Mouse (Mus musculus): ENCODE results near the gene Dct. TPM values are rescaled to one million over a fixed set of nuclear protein-coding genes. Genes with fewer than 3 reads are reported as not detected.

Dct gene
- total RNA-seq, 2 experiments from 2014 or later, result 0.27 to 0.51 TPM

DNA sequence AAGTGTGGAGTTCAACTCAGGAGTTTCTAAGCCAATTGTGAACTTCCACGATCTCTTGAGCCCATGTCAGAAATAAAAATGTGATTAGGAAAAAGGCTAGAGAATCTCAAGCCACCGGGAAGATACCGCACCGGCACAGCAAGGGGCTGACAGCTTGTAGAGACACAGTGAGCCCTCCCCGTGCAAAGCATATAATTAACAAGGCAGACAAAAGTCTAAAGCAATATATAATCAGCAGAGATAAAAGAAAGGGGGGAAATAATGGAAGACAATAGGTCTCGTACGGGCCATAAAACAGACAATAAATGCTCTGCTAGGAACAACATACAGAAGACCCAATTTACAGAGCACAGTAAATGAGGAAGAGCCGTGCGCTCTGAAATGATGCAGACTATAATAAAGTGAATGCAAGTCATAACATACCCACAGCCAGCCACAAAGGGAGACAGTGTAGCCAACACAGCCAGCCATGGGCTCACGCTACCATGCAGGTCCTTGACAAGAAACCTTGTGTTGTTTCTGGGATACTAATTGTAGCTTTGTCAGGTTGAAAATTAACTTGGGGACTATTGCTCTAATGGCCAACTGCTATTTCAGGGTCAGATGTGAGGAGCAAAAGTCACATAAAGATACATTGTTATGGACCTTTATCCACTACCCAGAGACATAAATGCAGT, 30.0 kb downstream of the Dct start:
- H3K4me3 ChIP-seq, result no peak overlapping the region
- no peak for TF ChIP-seq CTCF (conservative IDR thresholded peaks at IDR 0.05)

DNA sequence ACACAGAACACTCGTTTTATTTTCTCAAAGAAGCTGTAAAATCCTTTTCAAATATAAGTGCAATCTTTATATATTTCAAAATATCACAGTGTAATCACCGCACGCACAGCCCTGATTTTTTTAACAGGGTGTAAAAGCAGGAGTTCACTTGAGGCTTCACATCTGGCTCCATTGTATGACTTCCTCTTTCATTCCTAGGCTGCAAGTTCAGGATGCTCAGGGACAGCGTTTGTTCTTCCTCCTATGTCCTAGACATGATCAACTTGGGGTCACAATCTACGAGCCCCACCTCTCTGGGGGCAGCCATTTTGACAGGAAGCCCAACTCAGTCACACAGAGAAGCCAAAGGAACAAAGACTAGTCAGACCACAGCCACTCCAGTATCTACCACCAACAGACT, 32.7 kb downstream of the Dct start:
- no peak overlapping the region for H3K27ac ChIP-seq
- DNase-seq (ENCODE audit: low spot score in 2 of 2), result no peak
- no peak for TF ChIP-seq CTCF (conservative IDR thresholded peaks at IDR 0.05)
- no peak overlapping the region for H3K4me3 ChIP-seq

More for the DNA sequence above, 30.0 kb downstream of the Dct start:
- no peak overlapping the region for H3K27ac ChIP-seq
- no peak for DNase-seq (ENCODE audit: low spot score in 2 of 2)

DNA sequence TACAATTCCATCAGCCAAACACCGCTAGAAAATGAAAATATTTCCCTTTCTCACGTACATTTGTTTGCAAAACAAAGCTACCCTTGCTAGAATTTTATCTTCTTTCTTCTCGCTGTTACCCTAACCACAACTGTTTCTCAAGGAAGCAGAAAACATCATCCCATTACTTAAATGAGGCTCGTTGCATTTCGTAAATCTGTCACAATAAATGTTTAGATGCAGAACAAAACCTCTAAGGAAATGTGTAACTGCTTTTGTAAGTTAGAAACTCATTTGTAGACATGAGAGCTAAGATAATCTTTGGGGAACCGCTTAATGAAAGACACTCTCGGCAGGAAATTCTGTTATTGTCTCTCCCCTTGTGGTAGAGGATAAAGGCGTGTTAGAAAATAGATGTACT, 38.8 kb downstream of the Dct start:
- DNase-seq (ENCODE audit: low spot score in 2 of 2), result no peak
- no peak for TF ChIP-seq CTCF (conservative IDR thresholded peaks at IDR 0.05)
- H3K4me3 ChIP-seq, result no peak overlapping the region
- no peak overlapping the region for H3K27ac ChIP-seq

GRCm38 (mm10) chr14:118009541-118009940, 42.5 kb downstream of the Dct start:
- DNase-seq (ENCODE audit: low spot score in 2 of 2), result no peak
- no peak for TF ChIP-seq CTCF (conservative IDR thresholded peaks at IDR 0.05)
- Histone ChIP-seq H3K4me3 (no peak overlapping the region), H3K27ac (no peak overlapping the region)

- Histone ChIP-seq H3K27ac (no peak overlapping the region), H3K4me3 (no peak overlapping the region)
- TF ChIP-seq CTCF (conservative IDR thresholded peaks at IDR 0.05), result peak; percentile 81
- DNase-seq (ENCODE audit: low spot score in 2 of 2), result peak; percentile 48 to 66
Measured at GRCm38 (mm10) chr14:118005697-118006096, 46.3 kb downstream of the Dct start.

GRCm38 (mm10) chr14:118004434-118004833, 47.6 kb downstream of the Dct start:
- H3K4me3 ChIP-seq, result no peak overlapping the region
- no peak for TF ChIP-seq CTCF (conservative IDR thresholded peaks at IDR 0.05)
- H3K27ac ChIP-seq, result no peak overlapping the region
- DNase-seq (ENCODE audit: low spot score in 2 of 2), result no peak

- Histone ChIP-seq H3K27ac (no peak overlapping the region), H3K4me3 (no peak overlapping the region)
- no peak for DNase-seq (ENCODE audit: low spot score in 2 of 2)
- TF ChIP-seq CTCF (conservative IDR thresholded peaks at IDR 0.05), result no peak
Measured at GRCm38 (mm10) chr14:117993845-117994244, 58.2 kb downstream of the Dct start.

GRCm38 (mm10) chr14:117992600-117993256, 59.3 kb downstream of the Dct start:
- no peak overlapping the region for H3K4me3 ChIP-seq
- no peak for TF ChIP-seq CTCF (conservative IDR thresholded peaks at IDR 0.05)
- H3K27ac ChIP-seq, result peak overlapping the region; percentile 12; the same call in 1 of the 2 replicates
- no peak for DNase-seq (ENCODE audit: low spot score in 2 of 2)

DNA sequence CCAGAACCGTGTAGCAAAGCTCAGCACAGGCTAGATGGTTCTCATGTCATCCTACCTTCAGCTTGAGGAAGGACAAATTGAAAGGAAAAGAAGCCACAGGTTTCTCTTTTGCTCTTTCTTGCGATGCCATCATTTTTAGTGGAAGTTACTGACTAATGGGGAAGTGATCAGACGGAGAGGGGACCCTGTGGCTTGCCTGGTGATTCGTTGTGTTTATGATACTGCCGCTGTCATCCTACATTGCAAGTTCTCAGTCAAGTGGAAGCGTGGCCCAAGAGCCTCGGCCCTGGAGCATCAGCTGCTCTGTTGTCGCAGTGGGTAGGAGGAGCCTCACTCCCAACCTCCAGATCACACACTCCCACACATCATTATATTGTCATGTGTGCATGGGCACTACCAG, 61.8 kb downstream of the Dct start:
- TF ChIP-seq CTCF (conservative IDR thresholded peaks at IDR 0.05), result no peak
- DNase-seq (ENCODE audit: low spot score in 2 of 2), result no peak
- H3K4me3 ChIP-seq, result no peak overlapping the region
- no peak overlapping the region for H3K27ac ChIP-seq

DNA sequence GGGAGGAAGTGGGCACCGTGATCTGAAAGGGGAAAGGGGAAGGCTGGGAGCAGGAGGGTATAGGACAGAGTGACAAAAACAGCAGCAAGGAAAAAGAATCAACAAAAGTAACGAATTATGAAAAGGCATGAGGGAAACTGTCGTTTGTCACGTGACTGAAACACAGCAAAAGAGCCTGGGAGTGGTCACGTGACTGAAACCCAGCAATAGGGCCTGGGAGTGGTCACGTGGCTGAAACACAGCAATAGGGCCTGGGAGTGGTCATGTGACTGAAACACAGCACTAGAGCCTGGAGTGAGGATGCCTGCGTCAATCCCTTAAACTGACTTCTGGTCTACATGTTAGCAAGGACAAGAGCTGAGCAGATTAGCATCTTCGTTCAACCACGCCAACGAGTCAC, 63.6 kb downstream of the Dct start:
- H3K27ac ChIP-seq, result no peak overlapping the region
- no peak for TF ChIP-seq CTCF (conservative IDR thresholded peaks at IDR 0.05)
- H3K4me3 ChIP-seq, result no peak overlapping the region
- no peak for DNase-seq (ENCODE audit: low spot score in 2 of 2)

GRCm38 (mm10) chr14:117981532-117981931, 70.5 kb downstream of the Dct start:
- TF ChIP-seq CTCF (conservative IDR thresholded peaks at IDR 0.05), result no peak
- Histone ChIP-seq H3K4me3 (no peak overlapping the region), H3K27ac (no peak overlapping the region)
- DNase-seq (ENCODE audit: low spot score in 2 of 2), result peak; percentile 66 to 73

DNA sequence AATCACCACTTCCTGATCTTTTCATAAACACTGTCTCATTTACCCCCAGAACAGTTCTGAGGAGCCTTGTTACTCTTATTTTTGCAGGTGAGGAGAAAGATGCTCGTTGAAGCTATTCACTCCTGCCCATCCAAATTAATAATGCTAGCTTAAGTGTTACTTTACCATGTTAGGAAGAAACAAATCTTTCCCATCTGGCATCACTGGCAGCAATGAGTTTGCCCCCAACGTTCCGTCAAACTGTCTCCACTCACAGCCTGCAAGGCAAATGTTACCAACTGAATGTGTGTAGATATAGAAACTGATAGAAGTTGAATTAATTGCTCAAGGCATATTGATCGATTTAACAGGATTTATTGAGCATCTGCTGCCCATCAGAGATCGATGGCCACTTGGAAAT, 79.5 kb downstream of the Dct start:
- no peak overlapping the region for H3K4me3 ChIP-seq
- peak overlapping the region; percentile 16; the same call in 1 of the 2 replicates for H3K27ac ChIP-seq
- peak; percentile 30 to 37 for DNase-seq (ENCODE audit: low spot score in 2 of 2)
- TF ChIP-seq CTCF (conservative IDR thresholded peaks at IDR 0.05), result no peak

Other genes with a start within 250 kb of the Dct start
- gene Tgds, start 80.5 kb upstream of the Dct start, total RNA-seq (2021), result 10 to 100 TPM in 1 of 2 experiments, 1 to 10 TPM in 1; 8.3 to 15.1 TPM
- 10 to 100 TPM; 23.7 to 25.1 TPM for gene Gpr180, start 84.9 kb upstream of the Dct start, total RNA-seq (2021)
- 1 to 10 TPM; 7.6 to 9.7 TPM for gene Sox21, start 184.8 kb upstream of the Dct start, total RNA-seq (2021)
- gene Gm9376, start 214.7 kb upstream of the Dct start, total RNA-seq (2021), result not detected